Mouse (Mus musculus): ENCODE measurements around the gene Smim17.
"Not testable (repeated sequence)": the region's sequence is repeated elsewhere in the genome, so short reads cannot be mapped to it uniquely, and the experiment has no call there.

The Smim17 gene

DNA sequence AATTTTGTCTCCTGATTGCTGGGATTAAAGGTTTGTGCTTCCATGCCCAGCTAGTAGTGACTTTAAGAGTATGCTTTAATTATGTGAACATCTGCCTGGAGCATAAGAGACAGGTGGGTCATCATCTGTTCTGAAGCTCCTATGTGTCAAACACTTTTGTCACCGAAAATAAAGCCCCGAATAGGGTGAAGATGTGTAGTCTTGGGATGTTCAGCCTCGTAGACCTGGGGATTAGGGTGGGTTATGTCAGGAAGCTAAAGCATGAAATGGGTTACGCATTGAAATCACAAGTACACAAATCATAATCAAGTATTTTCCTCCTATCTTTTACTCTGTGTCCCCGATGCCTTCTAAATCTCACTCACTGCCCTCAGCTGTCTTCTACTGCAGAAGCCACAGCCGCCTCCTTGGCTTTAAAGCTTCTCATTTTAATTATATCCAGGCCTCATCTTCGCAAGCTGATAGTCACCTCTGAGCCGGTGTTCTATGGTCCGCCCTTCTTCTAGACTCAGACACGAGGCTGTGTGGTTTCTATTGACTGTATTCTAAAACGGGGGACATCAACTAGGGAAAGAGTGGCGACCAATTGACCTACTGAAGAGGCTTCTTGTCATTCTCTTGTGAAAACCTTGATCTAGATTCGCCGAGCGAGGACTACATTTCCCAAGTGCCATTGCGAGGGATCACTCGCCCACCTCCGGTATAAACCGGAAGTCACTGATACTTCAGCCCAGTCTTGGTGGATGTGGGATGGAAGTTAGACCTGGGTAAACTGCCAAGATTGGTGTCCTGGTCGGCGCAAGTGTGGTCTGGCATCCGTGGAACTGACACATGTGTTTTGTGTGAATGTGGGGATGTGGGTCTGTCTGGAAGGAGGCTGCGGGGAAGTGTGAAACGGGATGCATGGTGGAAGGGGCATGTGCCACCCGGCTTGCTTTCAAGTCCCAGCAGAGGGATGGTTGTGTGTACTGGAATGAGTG is at the start of gene Smim17:
Gene Smim17, plus strand, starts transcription at position 720 of the 980 bp plus-strand sequence.
- no peak for DNase-seq (ENCODE audit: low spot score)

DNA sequence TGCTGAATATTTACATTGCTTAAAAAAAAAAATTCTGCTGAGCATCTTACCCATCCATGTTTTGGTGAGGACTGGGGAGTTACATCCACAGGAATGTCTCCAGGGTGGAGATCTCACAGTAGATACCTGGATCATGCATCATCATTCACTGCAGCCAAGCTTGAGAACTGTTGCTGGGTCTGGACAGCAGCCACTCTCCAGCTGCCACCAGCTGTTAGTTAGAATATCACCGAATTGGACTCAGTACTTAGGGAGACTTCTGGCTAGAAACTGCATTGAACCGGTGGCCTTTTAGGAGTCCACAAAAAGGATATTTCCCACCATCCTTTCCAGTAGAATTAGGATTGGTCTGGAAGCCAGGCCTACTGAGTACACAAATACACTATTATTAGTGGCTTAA is 40.4 kb upstream of the Smim17 start:
- DNase-seq (ENCODE audit: low spot score): no peak

- DNase-seq (ENCODE audit: low spot score): no peak
These were observed 39.5 kb upstream of the Smim17 start for GRCm38 (mm10) chr7:6358937-6359590.

- no peak for DNase-seq (ENCODE audit: low spot score)
These were observed 37.9 kb upstream of the Smim17 start for GRCm38 (mm10) chr7:6360477-6361060.

- DNase-seq (ENCODE audit: low spot score): no peak
These were observed 36.8 kb upstream of the Smim17 start for GRCm38 (mm10) chr7:6361756-6362155.

- DNase-seq (ENCODE audit: low spot score): peak; percentile 93
These were observed 36.1 kb upstream of the Smim17 start for GRCm38 (mm10) chr7:6362268-6363046.

DNA sequence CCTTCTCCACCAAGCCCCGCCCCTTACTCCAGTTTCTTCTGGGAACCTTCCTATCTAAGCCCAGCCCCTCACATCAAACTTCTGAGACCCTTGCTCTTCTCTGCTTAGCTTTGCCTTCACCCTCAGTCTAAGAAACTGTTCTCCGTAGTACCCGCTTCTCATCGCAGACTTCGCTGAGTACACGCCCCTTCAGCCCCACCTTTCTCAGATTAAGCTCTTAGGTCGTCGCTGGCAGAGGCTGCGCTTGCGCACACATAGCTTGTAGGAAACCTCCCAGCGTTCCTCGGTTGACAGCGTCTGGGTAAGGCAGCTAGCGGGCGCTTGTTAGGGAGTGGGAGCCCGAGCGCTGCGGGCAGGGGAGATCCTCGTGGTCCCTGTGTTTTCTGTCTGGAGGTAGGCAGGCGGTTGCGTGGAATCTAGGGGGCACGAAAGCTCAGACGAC is 35.4 kb upstream of the Smim17 start, which contains the start of gene Zfp78:
Gene Zfp78, plus strand, starts transcription at position 234 of the 442 bp plus-strand sequence.
- peak; percentile 27 for DNase-seq (ENCODE audit: low spot score)

- DNase-seq (ENCODE audit: low spot score): no peak
These were observed 33.8 kb upstream of the Smim17 start for GRCm38 (mm10) chr7:6364761-6365160.

DNA sequence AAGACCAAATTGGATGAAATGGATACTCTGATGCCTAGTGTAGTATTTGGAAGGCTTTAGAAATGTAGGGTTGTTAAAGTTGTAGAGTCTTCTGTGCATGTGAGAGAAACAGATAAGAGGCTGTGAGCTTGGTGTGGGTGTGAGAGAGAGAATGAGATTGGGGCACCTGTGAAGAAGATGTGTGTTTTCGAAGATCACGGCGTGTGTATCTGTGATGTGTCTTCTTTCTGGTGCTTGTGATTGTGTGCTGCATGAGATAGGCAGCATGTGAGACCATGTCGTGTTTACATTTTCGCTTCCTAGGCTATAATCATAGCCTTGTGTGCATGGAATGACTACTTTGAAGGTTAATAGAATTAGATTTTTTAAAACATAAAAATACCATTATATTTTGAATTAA is 31.3 kb upstream of the Smim17 start:
- no peak for DNase-seq (ENCODE audit: low spot score)

GRCm38 (mm10) chr7:6368146-6368545 is 30.4 kb upstream of the Smim17 start:
- not testable (repeated sequence) for DNase-seq (ENCODE audit: low spot score)

- no peak for DNase-seq (ENCODE audit: low spot score)
These were observed 29.1 kb upstream of the Smim17 start for GRCm38 (mm10) chr7:6369460-6369859.

DNA sequence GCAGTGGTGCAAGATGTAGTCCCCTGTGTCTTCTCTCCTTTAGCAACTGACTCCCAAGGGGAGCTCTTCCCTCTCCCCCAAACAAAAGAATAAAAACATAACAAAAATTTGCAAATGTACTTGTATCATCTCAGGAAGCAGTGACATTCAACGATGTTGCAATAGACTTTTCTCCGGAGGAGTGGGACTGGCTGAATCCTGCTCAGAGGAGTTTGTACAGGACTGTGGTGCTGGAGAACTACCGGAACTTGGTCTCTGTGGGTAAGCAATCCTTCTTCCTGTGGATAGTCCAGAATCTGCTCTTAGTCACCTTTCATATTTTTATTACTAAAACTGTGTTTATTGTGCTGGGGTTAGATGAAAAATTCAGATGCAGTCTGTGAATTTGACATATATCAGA is 25.5 kb upstream of the Smim17 start:
- DNase-seq (ENCODE audit: low spot score): no peak

- DNase-seq (ENCODE audit: low spot score): no peak
These were observed 20.1 kb upstream of the Smim17 start for GRCm38 (mm10) chr7:6378441-6378840.

- no peak for DNase-seq (ENCODE audit: low spot score)
These were observed 17.1 kb upstream of the Smim17 start for GRCm38 (mm10) chr7:6381431-6381830.

- DNase-seq (ENCODE audit: low spot score): peak; percentile 67
These were observed 15.5 kb upstream of the Smim17 start, which contains the start of gene Zfp28 for GRCm38 (mm10) chr7:6383044-6383455. Zfp28 (plus strand) TSS chr7:6383295.

DNA sequence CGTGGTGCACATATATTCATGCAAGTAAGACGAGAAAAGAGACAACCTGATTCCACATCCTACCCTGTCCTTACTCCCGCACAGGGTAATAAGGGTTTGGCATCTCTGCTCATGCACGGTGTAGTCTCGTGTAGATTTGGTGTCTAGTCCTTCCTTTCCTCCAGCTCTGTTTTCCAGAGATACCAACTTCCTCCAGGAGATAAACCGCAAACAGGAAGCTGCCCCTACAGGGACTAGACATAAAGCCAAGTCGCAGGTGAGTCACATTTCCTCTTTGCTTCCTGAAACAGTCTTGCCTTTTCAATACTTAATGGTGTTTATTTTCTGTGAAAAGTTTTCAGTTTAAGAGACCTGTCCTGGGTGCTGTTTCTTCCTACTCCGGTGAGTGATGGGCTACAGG is 14.5 kb upstream of the Smim17 start:
- DNase-seq (ENCODE audit: low spot score): no peak

- no peak for DNase-seq (ENCODE audit: low spot score)
These were observed 11.5 kb upstream of the Smim17 start for GRCm38 (mm10) chr7:6386995-6387394.

DNA sequence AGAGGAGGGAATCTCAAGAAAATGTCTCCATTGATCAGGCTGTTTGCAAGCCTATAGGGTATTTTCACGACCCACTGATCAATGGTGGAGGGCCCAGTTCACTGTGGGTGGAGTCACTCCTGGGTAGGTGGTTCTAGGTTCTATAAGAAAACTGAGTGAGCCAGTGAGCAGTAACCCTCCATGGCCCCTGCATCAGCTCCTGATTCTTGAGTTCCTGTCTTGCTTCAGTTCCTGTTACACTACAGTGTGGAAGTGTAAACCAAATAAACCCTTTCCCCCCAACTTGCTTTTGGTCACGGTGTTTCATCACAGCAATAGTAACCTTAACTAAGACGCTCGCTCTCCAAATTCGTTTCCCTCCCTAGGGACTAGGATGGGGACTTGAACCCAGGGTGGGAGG is 9.5 kb upstream of the Smim17 start:
- no peak for DNase-seq (ENCODE audit: low spot score)

- DNase-seq (ENCODE audit: low spot score): no peak
These were observed 9.1 kb upstream of the Smim17 start for GRCm38 (mm10) chr7:6389449-6389848.

DNA sequence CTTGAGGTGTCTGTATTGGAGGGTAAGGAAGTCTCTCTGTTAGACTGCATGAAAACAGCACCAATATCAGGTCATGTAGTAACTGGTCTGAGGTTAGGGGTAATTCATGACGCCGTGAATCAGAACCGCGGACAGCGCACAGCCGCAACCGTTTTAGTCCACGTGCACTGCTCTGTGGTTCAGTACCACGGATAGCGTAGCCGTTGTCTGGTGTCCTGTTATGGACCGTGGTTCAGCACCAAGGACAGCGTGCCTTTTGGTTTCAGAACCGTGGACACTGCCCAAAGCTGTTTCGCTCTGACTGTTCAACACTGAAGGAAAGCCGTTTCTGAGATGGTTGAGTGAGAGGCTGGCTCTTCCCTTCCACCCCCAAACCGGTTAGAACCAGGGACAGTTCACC is 11.5 kb downstream of the Smim17 start, which contains the start of gene Gm20715:
Gene Gm20715, plus strand, starts transcription at position 235 of the 400 bp plus-strand sequence.
- DNase-seq (ENCODE audit: low spot score): peak; percentile 88

DNA sequence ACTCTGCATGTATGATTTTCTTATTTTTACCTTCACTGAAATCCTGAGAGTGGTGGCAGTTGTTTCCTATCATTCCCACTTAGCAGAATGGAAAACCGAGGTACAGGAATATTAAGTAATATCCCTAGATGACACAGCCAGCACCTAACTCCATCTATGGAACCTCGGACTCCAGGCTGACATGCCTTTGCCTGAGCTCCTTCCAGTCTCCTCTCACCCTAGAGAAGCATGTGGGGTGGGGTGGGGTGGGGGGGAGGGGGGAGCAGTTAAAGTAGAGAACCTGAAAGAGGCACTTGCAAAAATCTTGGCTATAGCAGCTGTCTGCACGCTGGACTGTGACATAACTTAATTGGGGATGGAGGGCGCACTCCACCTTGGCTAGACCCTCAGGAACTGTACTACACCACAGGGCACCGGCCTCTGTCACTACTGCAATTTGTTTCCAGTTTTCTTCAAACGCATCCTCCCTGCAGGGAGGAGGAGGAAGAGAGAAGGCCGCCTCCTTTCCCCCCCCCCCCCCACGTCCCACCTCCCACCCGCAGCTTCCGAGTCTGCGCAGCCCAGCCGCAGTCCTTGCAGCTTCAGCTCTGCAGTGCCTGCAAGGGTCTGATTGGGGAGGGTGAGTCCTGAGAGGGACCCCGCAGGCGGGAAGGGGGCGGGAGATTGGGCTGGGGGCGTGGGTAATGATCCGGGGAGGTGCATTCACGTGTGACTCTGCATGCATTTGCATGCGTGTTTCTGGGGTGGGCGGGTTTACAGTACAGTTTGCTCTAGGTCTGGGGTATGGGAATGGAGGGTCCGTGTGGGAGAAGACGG is 16.3 kb downstream of the Smim17 start:
- no peak for DNase-seq (ENCODE audit: low spot score)
